Mouse (Mus musculus): Measurements from ENCODE around the gene Sult1b1.

- no peak for TF ChIP-seq CTCF (IDR thresholded peaks at IDR 0.05; ENCODE audit: borderline replicate concordance, control insufficient read depth, extremely low read depth, insufficient read depth, low read length, poor library complexity)
- TF ChIP-seq POLR2A (IDR thresholded peaks at IDR 0.05; ENCODE audit: control insufficient read depth, extremely low read depth, insufficient read depth, low read length, poor library complexity), result no peak
These were observed 47.2 kb downstream of the Sult1b1 start, which contains the start of gene Ugt2a1 for GRCm38 (mm10) chr5:87490771-87491170.

Measured in thymus, adult 2 months (tissue).